Mouse (Mus musculus) CH12.LX (cell line): ENCODE measurements at regions not wholly inside any gene's neighbourhood (a gene's known extent, or its start where the extent isn't known, plus 50 kb on each side); places are given as distances from the start of the nearest gene placed in this dataset.

ENCODE experiments used
- DNase-seq: peaks from one replicate; pipeline ENCODE4 v3.0.0-alpha.2; 2013; ENCODE audit errors: extremely low read depth
- H3K27ac ChIP-seq: 2 replicates; pipeline ENCODE4 v1.5.1; 2012; ENCODE audit warnings: low read depth, mild to moderate bottlenecking, control low read depth, moderate library complexity; ENCODE audit not compliant: insufficient read depth
- H3K27me3 ChIP-seq: replicated peaks from 2 replicates; pipeline ENCODE3; 2012; ENCODE audit warnings: inconsistent platforms
- H3K36me3 ChIP-seq, 2 experiments: replicated peaks in 1 of 2; 2 replicates each; pipeline versions ENCODE3 to v1.6.1; 2012; ENCODE audit warnings: inconsistent platforms in 1 of 2, low read length in 1 of 2, mild to moderate bottlenecking in 1 of 2, mixed read lengths in 1 of 2, moderate library complexity in 1 of 2; ENCODE audit not compliant: control insufficient read depth in 1 of 2, insufficient read depth in 1 of 2
- H3K4me1 ChIP-seq, 2 experiments: 2 replicates each; pipeline ENCODE4 v1.6.1; 2012; ENCODE audit warnings: inconsistent platforms in 1 of 2, moderate library complexity in 1 of 2; ENCODE audit not compliant: insufficient read depth in 2 of 2, control insufficient read depth in 1 of 2
- H3K4me2 ChIP-seq: 2 replicates; pipeline ENCODE4 v1.6.1; 2012; ENCODE audit warnings: low read depth, mild to moderate bottlenecking, control low read depth; ENCODE audit not compliant: poor library complexity, insufficient read depth, severe bottlenecking
- H3K4me3 ChIP-seq, 3 experiments: fragments of 150-350 bp in 1 of 3; sonication (generic) in 1 of 3; replicated peaks in 1 of 3; 2 replicates each; pipeline versions ENCODE3 to v1.5.1; 2011 to 2012; ENCODE audit warnings: low read depth in 2 of 3, low read length in 2 of 3, mild to moderate bottlenecking in 2 of 3, moderate library complexity in 2 of 3, control low read depth in 1 of 3, improper control_type of control experiment in 1 of 3, inconsistent platforms in 1 of 3, mixed read lengths in 1 of 3; ENCODE audit not compliant: poor library complexity in 1 of 3
- H3K79me2 ChIP-seq: replicated peaks from 2 replicates; pipeline ENCODE4 v1.6.1; 2012; ENCODE audit warnings: mild to moderate bottlenecking, moderate library complexity; ENCODE audit not compliant: control insufficient read depth, poor library complexity, insufficient read depth, severe bottlenecking; ENCODE audit errors: extremely low read depth
- H3K9ac ChIP-seq: 2 replicates; pipeline ENCODE4 v1.6.1; 2012; ENCODE audit warnings: low read depth, mild to moderate bottlenecking, control low read depth, moderate library complexity; ENCODE audit not compliant: insufficient read depth
- H3K9me3 ChIP-seq: replicated peaks from 2 replicates; pipeline ENCODE3; 2012; ENCODE audit warnings: low read length, inconsistent platforms, mixed read lengths
- BHLHE40 ChIP-seq: IDR thresholded peaks from 2 replicates; pipeline ENCODE4 v1.6.1; 2011; ENCODE audit warnings: mild to moderate bottlenecking, low read depth, low read length, improper control_type of control experiment
- CHD1 ChIP-seq: IDR thresholded peaks from 2 replicates; pipeline ENCODE4 v1.6.1; 2012; ENCODE audit warnings: low read depth, low read length, improper control_type of control experiment, inconsistent platforms
- CHD2 ChIP-seq: IDR thresholded peaks from 2 replicates; pipeline ENCODE4 v1.6.1; 2011; ENCODE audit warnings: low read length, improper control_type of control experiment
- CTCF ChIP-seq, 2 experiments: IDR thresholded peaks in 1 of 2; conservative IDR thresholded peaks in 1 of 2; 2 replicates each; pipeline ENCODE4 v1.5.1; 2011 to 2012; ENCODE audit warnings: low read depth in 2 of 2, low read length in 2 of 2, improper control_type of control experiment in 1 of 2, inconsistent platforms in 1 of 2, mild to moderate bottlenecking in 1 of 2, moderate library complexity in 1 of 2
- E2F4 ChIP-seq: IDR thresholded peaks from 2 replicates; pipeline ENCODE4 v1.6.1; 2011; ENCODE audit warnings: low read depth, low read length, improper control_type of control experiment; ENCODE audit not compliant: insufficient replicate concordance
- ELF1 ChIP-seq: IDR thresholded peaks from 2 replicates; pipeline ENCODE4 v1.6.1; 2014; ENCODE audit warnings: low read depth, mild to moderate bottlenecking, inconsistent platforms, low read length, improper control_type of control experiment
- EP300 ChIP-seq: IDR thresholded peaks from 2 replicates; pipeline ENCODE4 v1.6.1; 2011; ENCODE audit warnings: low read length, improper control_type of control experiment
- ETS1 ChIP-seq: conservative IDR thresholded peaks from 2 replicates; pipeline ENCODE4 v1.6.1; 2012; ENCODE audit warnings: low read depth, mild to moderate bottlenecking, inconsistent platforms, low read length, improper control_type of control experiment, moderate library complexity
- GABPA ChIP-seq: IDR thresholded peaks from 2 replicates; pipeline ENCODE4 v1.6.1; 2012; ENCODE audit warnings: low read depth, low read length, improper control_type of control experiment, inconsistent platforms; ENCODE audit not compliant: insufficient replicate concordance
- IRF4 ChIP-seq: IDR thresholded peaks from 2 replicates; pipeline ENCODE4 v1.6.1; 2014; ENCODE audit warnings: low read depth, mild to moderate bottlenecking, inconsistent platforms, low read length, improper control_type of control experiment
- JUN ChIP-seq: IDR thresholded peaks from 2 replicates; pipeline ENCODE4 v1.6.1; 2011; ENCODE audit warnings: low read depth, mild to moderate bottlenecking, low read length, improper control_type of control experiment, moderate library complexity; ENCODE audit not compliant: insufficient read depth
- JUND ChIP-seq: conservative IDR thresholded peaks from 2 replicates; pipeline ENCODE4 v1.6.1; 2011; ENCODE audit warnings: low read depth, low read length, improper control_type of control experiment
- KAT2A ChIP-seq: IDR thresholded peaks from 2 replicates; pipeline ENCODE4 v1.6.1; 2012; ENCODE audit warnings: low read length, improper control_type of control experiment, inconsistent platforms; ENCODE audit not compliant: insufficient replicate concordance
- MAX ChIP-seq: IDR thresholded peaks from 2 replicates; pipeline ENCODE4 v1.6.1; 2011; ENCODE audit warnings: low read length, improper control_type of control experiment
- MAZ ChIP-seq: IDR thresholded peaks from 2 replicates; pipeline ENCODE4 v1.6.1; 2012; ENCODE audit warnings: low read depth, mild to moderate bottlenecking, inconsistent platforms, low read length, improper control_type of control experiment, moderate library complexity
- MEF2A ChIP-seq: IDR thresholded peaks from 2 replicates; pipeline ENCODE4 v1.6.1; 2014; ENCODE audit warnings: low read depth, mild to moderate bottlenecking, inconsistent platforms, low read length, improper control_type of control experiment, borderline replicate concordance
- MXI1 ChIP-seq: IDR thresholded peaks from 2 replicates; pipeline ENCODE4 v1.6.1; 2011; ENCODE audit warnings: mild to moderate bottlenecking, low read depth, low read length, improper control_type of control experiment
- MYC ChIP-seq: IDR thresholded peaks from 2 replicates; pipeline ENCODE4 v1.6.1; 2011; ENCODE audit warnings: low read depth, mild to moderate bottlenecking, improper control_type of control experiment, low read length
- NELFE ChIP-seq: IDR thresholded peaks from 2 replicates; pipeline ENCODE4 v1.6.1; 2011; ENCODE audit warnings: low read depth, low read length, improper control_type of control experiment
- PAX5 ChIP-seq: IDR thresholded peaks from 2 replicates; pipeline ENCODE4 v1.6.1; 2012; ENCODE audit warnings: low read length, inconsistent platforms, mixed read lengths
- POLR2A ChIP-seq: IDR thresholded peaks from 2 replicates; pipeline ENCODE4 v1.6.1; 2011; ENCODE audit warnings: low read depth, mild to moderate bottlenecking, improper control_type of control experiment, low read length
- RAD21 ChIP-seq: IDR thresholded peaks from 2 replicates; pipeline ENCODE4 v1.6.1; 2011; ENCODE audit warnings: low read depth, mild to moderate bottlenecking, low read length, improper control_type of control experiment, moderate library complexity
- RCOR1 ChIP-seq: conservative IDR thresholded peaks from 2 replicates; pipeline ENCODE4 v1.6.1; 2012; ENCODE audit warnings: low read depth, mild to moderate bottlenecking, inconsistent platforms, low read length, improper control_type of control experiment
- SIN3A ChIP-seq: IDR thresholded peaks from 2 replicates; pipeline ENCODE4 v1.6.1; 2012; ENCODE audit warnings: low read length, improper control_type of control experiment, inconsistent platforms
- TCF12 ChIP-seq: IDR thresholded peaks from 2 replicates; pipeline ENCODE4 v1.6.1; 2014; ENCODE audit warnings: low read depth, mild to moderate bottlenecking, inconsistent platforms, low read length, improper control_type of control experiment
- UBTF ChIP-seq: IDR thresholded peaks from 2 replicates; pipeline ENCODE4 v1.6.1; 2012; ENCODE audit warnings: low read depth, mild to moderate bottlenecking, inconsistent platforms, low read length, improper control_type of control experiment, moderate library complexity
- USF2 ChIP-seq: conservative IDR thresholded peaks from 2 replicates; pipeline ENCODE4 v1.6.1; 2011; ENCODE audit warnings: low read depth, low read length, improper control_type of control experiment
- ZC3H11A ChIP-seq: IDR thresholded peaks from 2 replicates; pipeline ENCODE4 v1.6.1; 2012; ENCODE audit warnings: low read depth, mild to moderate bottlenecking, inconsistent platforms, low read length, improper control_type of control experiment
- ZKSCAN1 ChIP-seq: IDR thresholded peaks from 2 replicates; pipeline ENCODE4 v1.6.1; 2012; ENCODE audit warnings: low read depth, inconsistent platforms, low read length, improper control_type of control experiment, borderline replicate concordance
- dilution Hi-C: fragments of 300-500 bp; cut with MboI; formaldehyde crosslinking; loops from 2 replicates; pipeline ENCODE4 v1.14.3; 2020; ENCODE audit warnings: low sequenced_read_pairs; ENCODE audit not compliant: extremely low pct_unique_long_range_greater_than_20kb, extremely low pct_ligation_motif_present
- in situ Hi-C: fragments of 300-500 bp; cut with MboI; formaldehyde crosslinking; loops from 3 replicates; pipeline ENCODE4 v1.14.3; 2019; ENCODE audit warnings: low sequenced_read_pairs, low pct_ligation_motif_present, low pct_unique_long_range_greater_than_20kb, mixed read lengths

DNA sequence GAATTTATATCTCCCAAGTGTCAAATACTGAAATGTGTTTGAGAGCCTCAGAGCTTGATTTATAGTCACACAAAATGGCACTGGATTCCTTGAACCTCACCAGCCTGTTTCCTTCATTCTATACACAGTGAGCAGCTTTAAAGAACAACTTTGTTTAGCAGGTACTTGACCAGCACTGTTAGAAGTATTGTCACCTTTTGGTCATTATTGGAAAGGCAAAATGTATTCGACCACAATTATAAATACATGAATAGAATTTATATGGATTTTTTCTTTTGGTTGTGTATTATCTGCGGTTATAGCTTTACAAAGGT, 527.3 kb upstream of the Pdzrn3 start:
- Histone ChIP-seq H3K79me2 (no peaks in the 10 kb centered on the region), H3K9ac (no peak overlapping the region), H3K9me3 (peaks cover 27% of the 10 kb centered on the region), H3K27ac (no peak overlapping the region), H3K4me3 (no peak overlapping the region), H3K4me2 (no peak overlapping the region), H3K4me1 (no peaks in the 10 kb centered on the region), H3K36me3 (no peaks in the 10 kb centered on the region), H3K27me3 (no peaks in the 10 kb centered on the region)
- in situ Hi-C loops = no loop called here
- TF ChIP-seq MAZ = no peak
- no peak for TF ChIP-seq USF2
- no peak for TF ChIP-seq RCOR1
- TF ChIP-seq MEF2A = no peak
- no peak for TF ChIP-seq UBTF
- TF ChIP-seq ZC3H11A = no peak
- no peak for TF ChIP-seq CHD2
- no peak for TF ChIP-seq MYC
- TF ChIP-seq JUND = no peak
- no peak for TF ChIP-seq TCF12
- no peak for TF ChIP-seq POLR2A
- TF ChIP-seq GABPA = no peak
- TF ChIP-seq MXI1 = no peak
- no peak for TF ChIP-seq CHD1
- TF ChIP-seq ELF1 = no peak
- TF ChIP-seq JUN = no peak
- TF ChIP-seq SIN3A = no peak
- DNase-seq = no peak
- dilution Hi-C loops = no loop called here

- Histone ChIP-seq H3K79me2 (no peaks in the 10 kb centered on the region), H3K27me3 (no peaks in the 10 kb centered on the region), H3K4me2 (no peak overlapping the region), H3K36me3 (no peaks in the 10 kb centered on the region), H3K4me1 (no peaks in the 10 kb centered on the region), H3K9ac (no peak overlapping the region), H3K27ac (no peak overlapping the region), H3K9me3 (peaks cover 27% of the 10 kb centered on the region), H3K4me3 (no peak overlapping the region)
- in situ Hi-C loops = no loop called here
- dilution Hi-C loops = no loop called here
- no peak for DNase-seq
- no peak for TF ChIP-seq ZKSCAN1
- no peak for TF ChIP-seq CHD2
- no peak for TF ChIP-seq E2F4
- TF ChIP-seq NELFE = no peak
- no peak for TF ChIP-seq PAX5
- no peak for TF ChIP-seq IRF4
- no peak for TF ChIP-seq ZC3H11A
- no peak for TF ChIP-seq MAX
- TF ChIP-seq RAD21 = no peak
- no peak for TF ChIP-seq CTCF (conservative IDR thresholded peaks at IDR 0.05 in 1 of 2, IDR thresholded peaks at IDR 0.05 in 1 of 2; ENCODE audit: low read depth in 2 of 2, low read length in 2 of 2)
- no peak for TF ChIP-seq EP300
- TF ChIP-seq MYC = no peak
- TF ChIP-seq GABPA = no peak
- TF ChIP-seq ETS1 = no peak
- no peak for TF ChIP-seq BHLHE40
- TF ChIP-seq KAT2A = no peak
- TF ChIP-seq JUND = no peak
Observed at GRCm38 (mm10) chr6:101904234-101905028, 526.7 kb upstream of the Pdzrn3 start.
